Mouse (Mus musculus): ENCODE data around the gene Mcrip1.
A peak's percentile ranks its signal among the peaks of the same experiment; 100 is the strongest.

DNA sequence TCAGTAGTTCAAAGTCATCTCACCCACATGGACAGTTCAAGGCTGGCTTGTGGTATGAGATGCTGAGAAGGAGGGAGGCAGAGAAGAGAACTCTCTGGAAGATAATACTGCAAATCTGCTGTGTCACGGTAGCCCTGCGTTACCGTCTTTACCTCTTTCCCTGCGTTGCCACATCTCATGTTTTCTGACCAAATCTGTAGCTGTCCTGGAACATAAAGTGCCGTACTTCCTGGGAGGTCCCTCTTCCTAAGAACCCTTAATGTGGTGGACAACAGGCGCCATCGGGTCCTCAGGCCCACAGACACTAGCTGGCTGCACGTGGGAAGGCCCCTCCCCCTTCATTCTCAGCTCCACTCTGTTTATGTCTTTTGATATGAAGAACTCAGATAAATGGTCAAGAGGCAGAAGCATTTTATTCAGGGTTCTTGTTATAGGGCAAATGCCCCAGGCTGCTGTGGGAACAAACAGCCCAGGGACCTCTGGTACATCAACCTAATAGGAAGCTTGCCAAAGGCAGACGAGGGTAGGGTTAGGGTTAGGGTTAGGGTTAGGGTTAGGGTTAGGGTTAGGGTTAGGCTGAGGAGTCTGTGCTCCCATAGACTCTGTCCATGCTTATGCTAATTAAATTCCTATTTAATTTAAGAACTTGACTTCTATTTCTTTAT, 21.7 kb downstream of the Mcrip1 start:
- no peak for TF ChIP-seq CTCF (IDR thresholded peaks at IDR 0.05; ENCODE audit: low read depth)
- peak; percentile 50; the same call in 1 of the 2 replicates for TF ChIP-seq EP300 (IDR thresholded peaks at IDR 0.05; ENCODE audit: low read depth)

Measured in liver, postnatal 0 days (tissue).